Mouse (Mus musculus): ENCODE data around the gene Spats1.
"Not testable (repeated sequence)": the region's sequence is repeated elsewhere in the genome, so short reads cannot be mapped to it uniquely, and the experiment has no call there.

Spats1 gene

GRCm38 (mm10) chr17:45489736-45490135, 14.5 kb upstream of the Spats1 start:
- DNase-seq (ENCODE audit: low spot score in 2 of 2) = no peak

- DNase-seq (ENCODE audit: low spot score in 2 of 2) = no peak
Measured at GRCm38 (mm10) chr17:45488321-45489254, 13.4 kb upstream of the Spats1 start.

- DNase-seq (ENCODE audit: low spot score in 2 of 2) = no peak
Measured at GRCm38 (mm10) chr17:45487216-45487615, 12.0 kb upstream of the Spats1 start.

- no peak for DNase-seq (ENCODE audit: low spot score in 2 of 2)
Measured at GRCm38 (mm10) chr17:45485581-45485980, 10.4 kb upstream of the Spats1 start.

GRCm38 (mm10) chr17:45480429-45480828, 5.2 kb upstream of the Spats1 start:
- no peak for DNase-seq (ENCODE audit: low spot score in 2 of 2)

- peak; percentile 84 to 95 for DNase-seq (ENCODE audit: low spot score in 2 of 2)
Measured at GRCm38 (mm10) chr17:45478234-45478825, 3.1 kb upstream of the Spats1 start.

GRCm38 (mm10) chr17:45474146-45474545, 1.1 kb downstream of the Spats1 start:
- no peak for DNase-seq (ENCODE audit: low spot score in 2 of 2)

- no peak for DNase-seq (ENCODE audit: low spot score in 2 of 2)
Measured at GRCm38 (mm10) chr17:45473667-45474066, 1.5 kb downstream of the Spats1 start.

- no peak for DNase-seq (ENCODE audit: low spot score in 2 of 2)
Measured at GRCm38 (mm10) chr17:45470726-45471125, 4.5 kb downstream of the Spats1 start.

- no peak for DNase-seq (ENCODE audit: low spot score in 2 of 2)
Measured at GRCm38 (mm10) chr17:45468302-45468701, 6.9 kb downstream of the Spats1 start.

GRCm38 (mm10) chr17:45466701-45467100, 8.5 kb downstream of the Spats1 start:
- DNase-seq (ENCODE audit: low spot score in 2 of 2) = no peak

- no peak for DNase-seq (ENCODE audit: low spot score in 2 of 2)
Measured at GRCm38 (mm10) chr17:45464255-45464654, 11.0 kb downstream of the Spats1 start.

GRCm38 (mm10) chr17:45462506-45462905, 12.7 kb downstream of the Spats1 start:
- no peak for DNase-seq (ENCODE audit: low spot score in 2 of 2)

GRCm38 (mm10) chr17:45459062-45459461, 16.2 kb downstream of the Spats1 start:
- DNase-seq (ENCODE audit: low spot score in 2 of 2) = no peak

GRCm38 (mm10) chr17:45458516-45458915, 16.7 kb downstream of the Spats1 start:
- DNase-seq (ENCODE audit: low spot score in 2 of 2) = no peak

GRCm38 (mm10) chr17:45457487-45457886, 17.7 kb downstream of the Spats1 start:
- no peak for DNase-seq (ENCODE audit: low spot score in 2 of 2)

- DNase-seq (ENCODE audit: low spot score in 2 of 2) = peak in 1 of 2 experiments; percentile 34
Measured at GRCm38 (mm10) chr17:45456260-45457152, 18.7 kb downstream of the Spats1 start.

- not testable (repeated sequence) for DNase-seq (ENCODE audit: low spot score in 2 of 2)
Measured at GRCm38 (mm10) chr17:45455783-45456182, 19.4 kb downstream of the Spats1 start.

GRCm38 (mm10) chr17:45454794-45455193, 20.4 kb downstream of the Spats1 start:
- no peak for DNase-seq (ENCODE audit: low spot score in 2 of 2)

GRCm38 (mm10) chr17:45452271-45452670, 22.9 kb downstream of the Spats1 start:
- no peak for DNase-seq (ENCODE audit: low spot score in 2 of 2)

- DNase-seq (ENCODE audit: low spot score in 2 of 2) = no peak
Measured at GRCm38 (mm10) chr17:45450153-45450552, 25.1 kb downstream of the Spats1 start.

GRCm38 (mm10) chr17:45449586-45449985, 25.6 kb downstream of the Spats1 start:
- DNase-seq (ENCODE audit: low spot score in 2 of 2) = no peak
